Mouse (Mus musculus) ES-E14 (cell line): ENCODE measurements at regions not wholly inside any gene's neighbourhood (a gene's known extent, or its start where the extent isn't known, plus 50 kb on each side); places are given as distances from the start of the nearest gene placed in this dataset.

Source experiments
- CHD2 ChIP-seq: IDR thresholded peaks from 2 replicates; pipeline ENCODE4 v1.6.1; 2014; ENCODE audit warnings: mild to moderate bottlenecking, low read depth, low read length, inconsistent platforms
- ZC3H11A ChIP-seq: IDR thresholded peaks from 2 replicates; pipeline ENCODE4 v1.6.1; 2012; ENCODE audit warnings: low read depth, mild to moderate bottlenecking, inconsistent platforms, low read length, borderline replicate concordance

GRCm38 (mm10) chr13:53862336-53862735, 193.2 kb downstream of the Drd1 start:
- TF ChIP-seq CHD2 (no peak), ZC3H11A (no peak)
